Mouse (Mus musculus): ENCODE data around the gene Xpo4.
"Not testable (repeated sequence)": the region's sequence is repeated elsewhere in the genome, so short reads cannot be mapped to it uniquely, and the experiment has no call there.

Xpo4 gene

GRCm38 (mm10) chr14:57664822-57665627 is at the start of gene Xpo4:
Gene Xpo4, minus strand, starts transcription at chr14:57665430.
- DNase-seq (ENCODE audit: extremely low read depth, low read depth, low spot score): no peak

GRCm38 (mm10) chr14:57712884-57713283 is 47.7 kb upstream of the Xpo4 start:
- no peak for DNase-seq (ENCODE audit: extremely low read depth, low read depth, low spot score)

GRCm38 (mm10) chr14:57711059-57711458 is 45.8 kb upstream of the Xpo4 start:
- DNase-seq (ENCODE audit: extremely low read depth, low read depth, low spot score): no peak

GRCm38 (mm10) chr14:57709171-57709570 is 43.9 kb upstream of the Xpo4 start:
- no peak for DNase-seq (ENCODE audit: extremely low read depth, low read depth, low spot score)

GRCm38 (mm10) chr14:57708580-57708979 is 43.4 kb upstream of the Xpo4 start:
- DNase-seq (ENCODE audit: extremely low read depth, low read depth, low spot score): no peak

- no peak for DNase-seq (ENCODE audit: extremely low read depth, low read depth, low spot score)
Observed at GRCm38 (mm10) chr14:57707100-57707893, 42.1 kb upstream of the Xpo4 start.

- DNase-seq (ENCODE audit: extremely low read depth, low read depth, low spot score): no peak
Observed at GRCm38 (mm10) chr14:57706760-57707099, 41.5 kb upstream of the Xpo4 start.

GRCm38 (mm10) chr14:57705759-57706158 is 40.5 kb upstream of the Xpo4 start:
- DNase-seq (ENCODE audit: extremely low read depth, low read depth, low spot score): no peak

- no peak for DNase-seq (ENCODE audit: extremely low read depth, low read depth, low spot score)
Observed at GRCm38 (mm10) chr14:57705075-57705474, 39.8 kb upstream of the Xpo4 start.

GRCm38 (mm10) chr14:57701915-57702477 is 36.8 kb upstream of the Xpo4 start:
- peak; percentile 42 for DNase-seq (ENCODE audit: extremely low read depth, low read depth, low spot score)

GRCm38 (mm10) chr14:57699461-57699970 is 34.3 kb upstream of the Xpo4 start:
- no peak for DNase-seq (ENCODE audit: extremely low read depth, low read depth, low spot score)

- no peak for DNase-seq (ENCODE audit: extremely low read depth, low read depth, low spot score)
Observed at GRCm38 (mm10) chr14:57699016-57699415, 33.8 kb upstream of the Xpo4 start.

GRCm38 (mm10) chr14:57696066-57696465 is 30.8 kb upstream of the Xpo4 start:
- no peak for DNase-seq (ENCODE audit: extremely low read depth, low read depth, low spot score)

- DNase-seq (ENCODE audit: extremely low read depth, low read depth, low spot score): no peak
Observed at GRCm38 (mm10) chr14:57695550-57695949, 30.3 kb upstream of the Xpo4 start.

GRCm38 (mm10) chr14:57694246-57694645 is 29.0 kb upstream of the Xpo4 start:
- DNase-seq (ENCODE audit: extremely low read depth, low read depth, low spot score): no peak

GRCm38 (mm10) chr14:57692517-57693130 is 27.4 kb upstream of the Xpo4 start:
- no peak for DNase-seq (ENCODE audit: extremely low read depth, low read depth, low spot score)

GRCm38 (mm10) chr14:57691316-57691715 is 26.1 kb upstream of the Xpo4 start:
- no peak for DNase-seq (ENCODE audit: extremely low read depth, low read depth, low spot score)

- DNase-seq (ENCODE audit: extremely low read depth, low read depth, low spot score): no peak
Observed at GRCm38 (mm10) chr14:57690681-57691080, 25.5 kb upstream of the Xpo4 start.

GRCm38 (mm10) chr14:57688066-57688465 is 22.8 kb upstream of the Xpo4 start:
- not testable (repeated sequence) for DNase-seq (ENCODE audit: extremely low read depth, low read depth, low spot score)

- no peak for DNase-seq (ENCODE audit: extremely low read depth, low read depth, low spot score)
Observed at GRCm38 (mm10) chr14:57687441-57687840, 22.2 kb upstream of the Xpo4 start.

- DNase-seq (ENCODE audit: extremely low read depth, low read depth, low spot score): no peak
Observed at GRCm38 (mm10) chr14:57686647-57687046, 21.4 kb upstream of the Xpo4 start.

Data from fat pad, adult 2 months (tissue).